Mouse (Mus musculus) mesoderm, embryonic 11.5 days (tissue): ENCODE data around the gene Farp1.
"Not testable (repeated sequence)": the region's sequence is repeated elsewhere in the genome, so short reads cannot be mapped to it uniquely, and the experiment has no call there.

ENCODE experiments used
- DNase-seq: peaks from one replicate; pipeline ENCODE4 v3.0.0-alpha.2; 2012; ENCODE audit warnings: low read depth, low spot score

Gene Farp1

DNA sequence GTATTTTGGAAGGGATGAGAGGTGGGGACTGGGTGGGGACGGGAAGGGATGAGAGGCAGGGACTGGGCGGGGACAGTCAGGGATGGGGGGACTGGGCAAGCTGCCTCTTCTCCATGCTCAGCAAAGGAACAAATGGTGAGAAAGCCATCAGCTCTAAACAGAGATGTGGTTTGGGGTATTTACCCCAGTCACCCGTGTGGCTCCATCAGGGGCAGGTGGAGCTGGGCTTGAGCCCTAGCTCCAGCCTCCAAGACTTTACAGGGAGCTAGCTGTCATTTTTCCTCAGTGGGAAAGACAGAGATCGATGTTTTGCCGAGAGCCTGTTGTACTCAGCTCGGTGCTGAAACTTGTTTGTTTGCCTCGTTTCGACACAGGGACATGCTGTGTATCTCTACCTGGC, 148.0 kb downstream of the Farp1 start:
- no peak for DNase-seq

DNA sequence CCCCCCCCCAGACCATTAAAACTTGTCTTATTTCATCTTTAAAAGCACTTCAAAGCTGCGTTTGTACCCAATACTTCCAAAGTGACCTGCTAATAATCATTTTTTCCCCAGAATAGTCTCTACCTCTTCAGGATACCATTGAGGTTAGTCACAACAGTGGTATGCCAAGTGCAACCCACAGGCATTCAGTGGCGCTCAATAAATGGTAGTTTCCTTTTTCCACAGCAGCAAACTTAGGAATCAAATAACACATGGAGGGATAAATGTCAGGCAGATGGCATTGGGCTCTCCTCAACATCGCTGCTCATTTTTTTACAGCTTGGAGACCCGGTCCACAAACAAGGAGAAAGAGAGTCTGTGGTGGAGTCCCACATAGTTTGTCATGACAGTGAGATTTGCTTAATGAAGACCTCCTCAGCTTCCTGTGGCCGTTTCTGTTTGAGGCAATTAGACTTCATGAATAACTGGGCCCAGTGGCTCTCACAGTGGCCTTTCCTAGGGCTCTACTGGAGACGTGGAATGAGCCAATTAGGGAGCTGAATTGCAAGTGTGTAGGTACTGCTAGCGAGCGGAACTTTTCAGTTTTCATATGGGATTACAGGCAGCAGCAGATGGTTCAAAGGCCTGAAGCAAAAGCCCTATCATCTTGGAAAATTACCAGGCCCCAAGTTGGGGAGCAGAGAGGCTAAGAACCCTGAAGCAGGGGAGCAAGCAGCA, 148.6 kb downstream of the Farp1 start:
- DNase-seq, result no peak

DNA sequence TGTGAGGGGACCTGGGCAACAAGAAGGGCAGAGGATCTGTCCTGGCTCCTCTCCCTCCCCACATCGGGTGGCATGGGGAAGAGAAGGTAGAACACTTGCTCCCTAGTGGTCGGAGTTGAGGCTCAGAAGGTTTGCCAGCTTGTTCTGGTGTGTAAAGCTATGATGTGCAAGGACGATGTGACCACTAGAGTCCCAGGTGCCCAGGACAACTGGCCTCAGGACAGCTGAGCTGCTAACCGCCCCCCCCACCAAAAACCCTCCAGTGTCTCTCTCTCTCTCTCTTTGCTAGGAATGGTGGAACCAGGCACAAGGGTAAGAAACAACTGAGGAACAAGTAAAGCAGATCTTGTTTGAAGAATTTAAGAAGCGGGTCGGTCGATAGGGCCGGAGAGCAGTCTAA, 149.4 kb downstream of the Farp1 start:
- DNase-seq, result no peak

GRCm38 (mm10) chr14:121186402-121186894, 151.4 kb downstream of the Farp1 start:
- no peak for DNase-seq

GRCm38 (mm10) chr14:121189840-121190239, 154.8 kb downstream of the Farp1 start:
- DNase-seq, result not testable (repeated sequence)

DNA sequence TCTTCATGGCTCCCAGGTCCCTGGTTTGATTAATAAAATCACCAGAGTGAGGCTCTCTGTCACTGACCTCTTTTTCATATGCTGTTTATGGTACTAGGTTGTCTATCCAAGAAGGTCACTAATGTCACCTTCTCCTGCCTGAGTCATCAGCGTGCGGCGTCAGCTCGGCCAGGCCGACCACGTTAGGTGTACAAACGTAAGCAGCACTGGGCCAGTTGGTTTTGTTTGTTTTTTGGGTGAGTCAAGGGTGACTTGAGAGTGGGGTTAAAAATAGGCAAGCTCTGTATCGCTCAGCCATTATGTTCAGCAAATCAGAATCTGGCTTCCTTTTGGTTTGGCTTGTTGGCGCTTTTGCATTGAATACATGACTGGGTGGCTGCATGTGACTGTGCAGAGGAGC, 155.4 kb downstream of the Farp1 start:
- no peak for DNase-seq

- DNase-seq, result no peak
Measured at GRCm38 (mm10) chr14:121191739-121192138, 156.7 kb downstream of the Farp1 start.

- DNase-seq, result no peak
Measured at GRCm38 (mm10) chr14:121192394-121192793, 157.4 kb downstream of the Farp1 start.

GRCm38 (mm10) chr14:121193981-121194380, 159.0 kb downstream of the Farp1 start:
- no peak for DNase-seq

DNA sequence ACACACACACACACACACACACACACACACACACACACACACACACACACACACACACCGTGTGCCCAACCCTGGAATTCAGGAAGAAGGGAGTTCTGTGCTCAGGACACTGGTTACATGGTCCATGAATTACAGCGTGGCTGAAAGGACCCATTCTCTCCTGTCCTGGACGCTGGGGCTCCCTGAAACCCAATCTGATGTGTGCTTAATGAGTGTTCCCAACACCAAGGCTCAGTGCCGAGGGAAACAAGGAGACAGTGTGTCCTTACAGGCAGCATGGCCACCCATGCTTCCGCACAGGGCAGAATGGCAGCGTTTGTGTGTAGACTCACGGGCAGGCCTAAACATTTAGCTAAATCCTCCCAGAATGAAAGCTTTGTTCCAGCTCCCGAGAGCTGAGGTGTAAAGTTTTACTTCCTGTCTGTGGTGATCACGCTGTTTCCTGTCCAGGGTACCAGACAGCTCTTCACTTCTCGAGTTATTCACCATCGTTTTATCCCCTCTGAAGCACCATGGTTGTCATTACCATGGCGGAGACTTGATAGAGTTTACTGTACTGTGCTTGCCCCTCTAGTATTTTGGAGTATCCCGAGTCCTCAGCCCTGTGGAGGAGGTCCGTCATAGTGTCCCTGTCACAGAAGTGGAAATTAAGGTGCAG, 164.0 kb downstream of the Farp1 start:
- DNase-seq, result peak; percentile 72

GRCm38 (mm10) chr14:121199789-121200188, 164.8 kb downstream of the Farp1 start:
- DNase-seq, result no peak

DNA sequence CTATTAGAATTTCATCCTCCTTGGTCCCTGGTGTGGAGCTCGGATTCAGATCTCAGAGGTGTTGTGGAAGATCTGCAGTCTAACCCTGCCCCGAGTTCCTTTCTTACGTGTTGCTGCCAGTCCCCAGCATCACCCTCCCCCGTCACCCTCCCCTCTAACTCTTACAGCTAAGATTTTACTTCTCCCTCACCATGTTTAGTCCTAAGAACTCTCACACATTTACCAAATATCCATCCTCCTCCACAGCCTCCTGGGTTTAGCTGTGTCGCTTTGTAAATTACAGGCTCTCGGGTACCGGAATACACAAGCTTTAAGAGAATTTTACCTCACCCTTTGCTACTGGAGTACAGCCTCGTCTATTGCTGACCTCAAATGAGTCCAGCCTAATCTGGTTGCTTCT, 165.4 kb downstream of the Farp1 start:
- DNase-seq, result no peak

- no peak for DNase-seq
Measured at GRCm38 (mm10) chr14:121201178-121201577, 166.2 kb downstream of the Farp1 start.

- no peak for DNase-seq
Measured at GRCm38 (mm10) chr14:121205459-121205858, 170.5 kb downstream of the Farp1 start.

DNA sequence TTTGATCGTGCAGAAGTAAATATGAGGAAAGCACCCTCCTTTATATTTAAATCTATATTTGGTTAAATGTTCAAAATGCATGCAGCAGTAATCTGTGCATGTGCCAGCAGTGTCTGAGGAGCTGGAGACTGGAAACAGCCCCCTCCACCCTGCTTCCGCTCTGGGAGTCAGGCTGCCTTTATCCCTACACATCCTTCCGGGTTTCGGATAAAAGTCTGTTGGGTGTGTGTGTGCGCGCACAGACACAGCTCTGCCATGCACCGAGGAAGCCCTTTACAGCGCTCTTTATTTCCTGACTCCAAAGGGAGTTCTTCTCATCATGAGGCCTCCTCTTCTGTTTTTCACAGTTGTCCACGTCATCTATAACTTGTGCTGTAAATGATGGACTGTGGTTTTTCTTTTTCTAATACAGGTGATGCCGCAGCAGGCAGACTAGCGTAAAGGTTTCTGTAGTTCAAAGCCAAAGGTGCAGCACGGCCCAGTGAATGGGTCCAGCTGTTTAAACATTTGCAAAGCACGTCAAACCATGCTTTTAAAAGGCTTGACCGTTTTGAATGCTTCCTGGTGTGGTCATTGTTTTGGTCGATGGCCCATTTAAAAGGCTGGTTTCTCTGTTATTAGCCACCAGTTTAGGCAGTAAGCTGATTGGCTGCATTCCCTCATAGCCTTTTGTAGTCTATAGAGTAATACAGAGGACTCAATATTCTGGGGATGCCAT, 172.6 kb downstream of the Farp1 start:
- no peak for DNase-seq

DNA sequence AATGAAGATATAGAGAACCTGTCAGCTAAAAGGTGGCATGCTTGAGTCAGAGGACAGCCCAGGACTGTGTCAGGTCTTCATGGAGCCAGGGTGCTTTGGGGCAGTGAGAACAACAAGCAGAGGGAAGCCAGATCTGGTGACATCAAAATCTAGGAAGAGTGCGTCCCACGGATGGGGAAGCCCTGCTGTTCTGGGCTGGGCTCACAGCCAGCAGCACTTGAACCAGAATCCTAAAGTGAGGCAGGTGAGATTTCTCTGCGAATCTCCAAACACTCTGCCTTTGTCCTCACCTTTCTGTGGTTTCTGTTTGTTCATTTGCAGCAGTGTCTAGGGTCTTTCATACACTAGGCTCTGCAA, 173.1 kb downstream of the Farp1 start:
- DNase-seq, result no peak

- no peak for DNase-seq
Measured at GRCm38 (mm10) chr14:121210318-121210717, 175.3 kb downstream of the Farp1 start.

DNA sequence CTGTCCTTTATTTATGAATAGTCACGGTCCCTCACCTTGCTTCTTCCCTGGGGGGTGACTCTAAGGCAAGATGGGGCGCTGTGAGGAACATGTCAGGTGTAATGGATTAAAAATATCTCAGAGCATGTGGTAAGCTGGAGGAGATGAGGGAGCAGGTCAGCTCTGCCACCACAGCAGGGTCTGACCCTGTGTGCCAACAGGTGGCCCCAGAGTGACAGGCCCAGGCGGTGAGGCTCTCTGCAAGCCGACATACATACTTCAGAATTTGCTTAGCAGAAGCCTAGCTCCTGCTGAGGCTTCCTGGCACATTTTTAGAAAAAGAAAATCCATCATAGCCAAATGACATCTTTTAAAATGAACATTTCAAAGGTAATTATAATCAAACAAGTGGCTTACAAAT, 178.7 kb downstream of the Farp1 start:
- DNase-seq, result no peak

DNA sequence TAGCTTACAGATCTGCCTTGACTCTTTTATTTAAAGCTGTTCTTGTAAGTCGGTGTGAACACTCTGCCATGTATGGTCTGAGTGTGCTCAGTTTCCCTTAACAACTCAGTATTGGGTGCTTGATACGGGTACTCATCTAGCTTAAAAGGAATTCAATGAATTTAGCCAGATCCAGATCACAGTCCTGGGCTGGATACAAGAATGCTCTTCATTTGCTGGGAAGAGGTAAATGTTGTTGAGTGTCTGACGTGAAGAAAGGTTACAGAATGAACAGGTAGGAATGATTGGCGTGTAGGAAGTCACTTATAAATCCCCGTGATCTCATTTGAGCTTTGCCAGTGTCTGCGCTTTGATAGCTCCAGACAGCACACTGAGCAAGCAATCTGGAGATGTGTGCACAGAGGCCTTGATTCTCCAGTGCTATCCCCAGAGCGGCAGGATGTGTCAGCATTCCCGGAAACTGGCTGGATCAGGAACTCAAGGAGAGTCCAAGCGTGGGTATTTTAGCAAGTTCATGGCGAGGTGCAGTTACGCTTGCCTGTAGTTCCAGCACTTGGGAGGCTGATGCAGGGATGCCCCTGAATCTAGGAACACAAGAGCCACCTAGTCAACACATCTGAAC, 179.7 kb downstream of the Farp1 start:
- no peak for DNase-seq

DNA sequence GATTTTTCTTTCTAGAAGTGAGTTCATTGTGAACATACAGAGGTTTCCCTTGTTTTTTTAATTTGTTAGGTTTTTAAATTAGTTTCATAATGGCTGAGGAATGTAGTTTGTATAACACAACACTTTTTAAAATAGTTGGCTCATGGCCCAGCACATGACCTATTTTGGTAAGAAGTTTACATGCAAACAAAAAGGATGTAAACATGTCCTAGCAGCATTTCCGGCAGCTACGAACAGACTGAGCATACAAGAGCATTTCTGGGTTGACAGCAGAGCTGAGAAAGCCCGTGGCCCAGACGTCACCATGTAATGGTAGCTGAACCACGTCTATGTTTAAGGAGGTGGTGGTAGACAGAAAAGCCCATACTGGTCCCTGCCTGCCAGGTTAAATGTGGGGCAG, 180.8 kb downstream of the Farp1 start:
- DNase-seq, result no peak

DNA sequence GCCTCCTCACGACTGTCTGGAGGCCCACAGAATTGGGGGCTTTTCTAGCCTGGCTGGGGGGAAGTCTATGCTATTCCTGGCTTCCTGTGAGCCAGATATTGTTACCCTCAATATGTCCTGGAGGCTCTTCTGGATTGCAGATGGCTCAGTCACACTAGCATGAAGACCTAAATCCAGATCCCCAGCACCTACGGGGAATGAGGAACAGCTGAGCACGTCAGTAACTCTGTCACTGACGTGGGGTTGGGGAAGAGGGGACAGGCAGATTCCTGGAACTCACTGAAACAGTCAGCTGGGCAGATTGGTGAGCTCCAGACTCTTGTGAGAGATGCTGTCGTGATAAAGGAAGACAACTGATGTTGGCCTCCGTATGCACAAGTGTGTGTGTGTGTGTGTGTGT, 181.7 kb downstream of the Farp1 start:
- DNase-seq, result no peak

- no peak for DNase-seq
Measured at GRCm38 (mm10) chr14:121218620-121219019, 183.6 kb downstream of the Farp1 start.
